Mouse (Mus musculus): ENCODE results near the gene Shc3.

DNA sequence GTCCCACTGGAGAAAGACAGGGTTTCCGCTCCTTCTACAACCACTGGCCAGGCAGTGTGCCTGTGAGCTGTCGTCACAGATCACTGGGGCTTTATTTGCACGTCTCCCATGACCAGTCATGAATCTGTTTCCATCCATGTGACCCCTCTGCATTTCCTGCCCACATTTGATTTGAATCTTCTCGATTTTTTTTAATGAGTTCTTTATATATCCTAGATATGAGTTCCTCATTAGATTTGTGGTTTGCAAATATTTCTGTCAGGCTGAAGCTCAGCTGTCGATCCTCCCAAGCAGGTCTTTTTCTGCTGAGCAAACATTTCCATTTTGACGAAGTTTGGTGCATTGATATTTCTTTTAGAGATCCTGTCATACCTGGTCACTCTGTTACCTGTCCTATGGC, 171.4 kb downstream of the Shc3 start:
- TF ChIP-seq GATA1 (IDR thresholded peaks at IDR 0.05; ENCODE audit: low read length) (no peak), TAL1 (IDR thresholded peaks at IDR 0.05; ENCODE audit: low read length) (no peak)

Data from erythroblast, embryonic 14.5 days (primary cell).